Mouse (Mus musculus): ENCODE results near the gene Phf5a. TPM values are rescaled to one million over a fixed set of nuclear protein-coding genes. Genes with fewer than 3 reads are reported as not detected.
A peak's percentile ranks its signal among the peaks of the same experiment; 100 is the strongest.

Phf5a gene
- polyA plus RNA-seq, 1 experiment = 67.3 TPM

GRCm38 (mm10) chr15:81894002-81894401 is 22.3 kb upstream of the Phf5a start:
- Histone ChIP-seq H3K27ac (ENCODE audit: insufficient read depth, low read length) (no peak overlapping the region), H3K4me3 (replicated peaks; ENCODE audit: insufficient read depth, low read depth, low read length) (no peak overlapping the region), H3K27me3 (ENCODE audit: control insufficient read depth, insufficient read depth, low read length) (no peaks in the 10 kb centered on the region), H3K4me1 (ENCODE audit: control insufficient read depth, insufficient read depth, low read length) (peaks cover 13% of the 10 kb centered on the region)
- no peak for TF ChIP-seq CTCF (IDR thresholded peaks at IDR 0.05; ENCODE audit: borderline replicate concordance, insufficient read depth, low read depth, low read length)
- no peak for TF ChIP-seq POLR2A (IDR thresholded peaks at IDR 0.05; ENCODE audit: borderline replicate concordance, insufficient read depth, low read length)
- DNase-seq = no peak
- WGBS = 81% methylated on average over 1 of the region's 1 CpGs

- H3K4me3 ChIP-seq (replicated peaks; ENCODE audit: insufficient read depth, low read depth, low read length) = no peak overlapping the region
- WGBS = 92% methylated on average over 8 of the region's 8 CpGs
- peaks cover 24% of the 10 kb centered on the region for H3K4me1 ChIP-seq (ENCODE audit: control insufficient read depth, insufficient read depth, low read length)
- H3K27ac ChIP-seq (ENCODE audit: insufficient read depth, low read length) = no peak overlapping the region
- DNase-seq = no peak
- no peaks in the 10 kb centered on the region for H3K27me3 ChIP-seq (ENCODE audit: control insufficient read depth, insufficient read depth, low read length)
- TF ChIP-seq CTCF (IDR thresholded peaks at IDR 0.05; ENCODE audit: borderline replicate concordance, insufficient read depth, low read depth, low read length) (no peak), POLR2A (IDR thresholded peaks at IDR 0.05; ENCODE audit: borderline replicate concordance, insufficient read depth, low read length) (no peak)
These were observed 20.3 kb upstream of the Phf5a start for GRCm38 (mm10) chr15:81891822-81892580.

DNA sequence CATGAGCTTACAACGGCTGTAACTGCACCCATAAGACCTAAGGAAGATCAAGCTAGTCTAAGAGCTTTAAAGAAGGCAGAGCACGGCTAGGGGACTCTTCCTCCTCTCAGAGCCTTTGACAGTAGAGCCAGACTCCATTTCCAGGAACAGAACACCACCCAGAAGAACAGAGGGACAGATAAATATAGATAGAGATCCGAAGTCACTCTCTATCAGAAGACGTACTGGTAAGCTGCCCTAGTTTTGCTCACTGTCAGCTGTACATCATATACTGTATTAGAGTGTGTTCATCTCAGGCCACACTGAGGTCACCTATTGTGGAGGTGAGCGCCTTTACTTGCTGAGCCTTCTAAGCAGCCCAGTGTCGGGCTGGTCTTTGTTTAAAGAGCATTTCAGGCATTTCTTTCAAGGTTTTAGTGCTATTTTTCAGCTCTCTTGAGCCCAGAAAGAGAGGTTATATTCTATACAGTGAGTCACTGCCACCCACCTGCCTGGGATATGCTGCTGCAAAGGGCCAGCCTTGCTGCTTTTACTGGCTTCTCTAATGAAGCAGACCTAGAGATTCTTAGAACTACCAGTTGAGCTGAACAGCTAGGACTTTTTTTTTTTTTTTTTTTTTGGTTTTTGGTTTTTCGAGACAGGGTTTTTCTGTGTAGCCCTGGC is 19.6 kb upstream of the Phf5a start:
- Histone ChIP-seq H3K4me3 (replicated peaks; ENCODE audit: insufficient read depth, low read depth, low read length) (no peak overlapping the region), H3K27ac (ENCODE audit: insufficient read depth, low read length) (no peak overlapping the region), H3K27me3 (ENCODE audit: control insufficient read depth, insufficient read depth, low read length) (no peaks in the 10 kb centered on the region), H3K4me1 (ENCODE audit: control insufficient read depth, insufficient read depth, low read length) (peaks cover 19% of the 10 kb centered on the region)
- WGBS = 86% methylated on average over 7 of the region's 7 CpGs
- no peak for TF ChIP-seq CTCF (IDR thresholded peaks at IDR 0.05; ENCODE audit: borderline replicate concordance, insufficient read depth, low read depth, low read length)
- TF ChIP-seq POLR2A (IDR thresholded peaks at IDR 0.05; ENCODE audit: borderline replicate concordance, insufficient read depth, low read length) = no peak
- no peak for DNase-seq

GRCm38 (mm10) chr15:81889175-81889574 is 17.5 kb upstream of the Phf5a start:
- Histone ChIP-seq H3K27ac (ENCODE audit: insufficient read depth, low read length) (peak overlapping the region; percentile 1), H3K4me3 (replicated peaks; ENCODE audit: insufficient read depth, low read depth, low read length) (no peak overlapping the region), H3K4me1 (ENCODE audit: control insufficient read depth, insufficient read depth, low read length) (peaks cover 17% of the 10 kb centered on the region), H3K27me3 (ENCODE audit: control insufficient read depth, insufficient read depth, low read length) (no peaks in the 10 kb centered on the region)
- TF ChIP-seq CTCF (IDR thresholded peaks at IDR 0.05; ENCODE audit: borderline replicate concordance, insufficient read depth, low read depth, low read length) (no peak), POLR2A (IDR thresholded peaks at IDR 0.05; ENCODE audit: borderline replicate concordance, insufficient read depth, low read length) (no peak)
- 10% methylated on average over 7 of the region's 7 CpGs for WGBS
- peak; percentile 71 to 84 for DNase-seq

- Histone ChIP-seq H3K4me1 (ENCODE audit: control insufficient read depth, insufficient read depth, low read length) (peaks cover 20% of the 10 kb centered on the region), H3K27me3 (ENCODE audit: control insufficient read depth, insufficient read depth, low read length) (no peaks in the 10 kb centered on the region), H3K4me3 (replicated peaks; ENCODE audit: insufficient read depth, low read depth, low read length) (no peak overlapping the region), H3K27ac (ENCODE audit: insufficient read depth, low read length) (no peak overlapping the region)
- TF ChIP-seq CTCF (IDR thresholded peaks at IDR 0.05; ENCODE audit: borderline replicate concordance, insufficient read depth, low read depth, low read length) (no peak), POLR2A (IDR thresholded peaks at IDR 0.05; ENCODE audit: borderline replicate concordance, insufficient read depth, low read length) (no peak)
- DNase-seq = no peak
- 91% methylated on average over 6 of the region's 6 CpGs for WGBS
These were observed 15.3 kb upstream of the Phf5a start for GRCm38 (mm10) chr15:81886795-81887550.

- H3K4me1 ChIP-seq (ENCODE audit: control insufficient read depth, insufficient read depth, low read length) = peaks cover 20% of the 10 kb centered on the region
- no peak overlapping the region for H3K4me3 ChIP-seq (replicated peaks; ENCODE audit: insufficient read depth, low read depth, low read length)
- TF ChIP-seq POLR2A (IDR thresholded peaks at IDR 0.05; ENCODE audit: borderline replicate concordance, insufficient read depth, low read length) = no peak
- no peak for TF ChIP-seq CTCF (IDR thresholded peaks at IDR 0.05; ENCODE audit: borderline replicate concordance, insufficient read depth, low read depth, low read length)
- no peaks in the 10 kb centered on the region for H3K27me3 ChIP-seq (ENCODE audit: control insufficient read depth, insufficient read depth, low read length)
- no peak overlapping the region for H3K27ac ChIP-seq (ENCODE audit: insufficient read depth, low read length)
- WGBS = 66% methylated on average over 3 of the region's 3 CpGs
- DNase-seq = no peak
These were observed 13.8 kb upstream of the Phf5a start for GRCm38 (mm10) chr15:81885418-81885934.

- TF ChIP-seq CTCF (IDR thresholded peaks at IDR 0.05; ENCODE audit: borderline replicate concordance, insufficient read depth, low read depth, low read length) = no peak
- no peak for TF ChIP-seq POLR2A (IDR thresholded peaks at IDR 0.05; ENCODE audit: borderline replicate concordance, insufficient read depth, low read length)
- 75% methylated on average over 3 of the region's 3 CpGs for WGBS
- no peaks in the 10 kb centered on the region for H3K27me3 ChIP-seq (ENCODE audit: control insufficient read depth, insufficient read depth, low read length)
These were observed 10.6 kb upstream of the Phf5a start for GRCm38 (mm10) chr15:81882348-81882747.

More at GRCm38 (mm10) chr15:81882348-81882747, 10.6 kb upstream of the Phf5a start:
- Histone ChIP-seq H3K27ac (ENCODE audit: insufficient read depth, low read length) (no peak overlapping the region; the same call in 1 of the 2 replicates), H3K4me3 (replicated peaks; ENCODE audit: insufficient read depth, low read depth, low read length) (no peak overlapping the region), H3K4me1 (ENCODE audit: control insufficient read depth, insufficient read depth, low read length) (peaks cover 13% of the 10 kb centered on the region)
- DNase-seq = no peak

Data from cerebellum, adult 2 months (tissue).